Mouse (Mus musculus): ENCODE results near the gene Mark2. TPM values are rescaled to one million over a fixed set of nuclear protein-coding genes. Genes with fewer than 3 reads are reported as not detected.

Mark2 gene
- polyA plus RNA-seq, 1 experiment from 2014 or later: 61.2 TPM

DNA sequence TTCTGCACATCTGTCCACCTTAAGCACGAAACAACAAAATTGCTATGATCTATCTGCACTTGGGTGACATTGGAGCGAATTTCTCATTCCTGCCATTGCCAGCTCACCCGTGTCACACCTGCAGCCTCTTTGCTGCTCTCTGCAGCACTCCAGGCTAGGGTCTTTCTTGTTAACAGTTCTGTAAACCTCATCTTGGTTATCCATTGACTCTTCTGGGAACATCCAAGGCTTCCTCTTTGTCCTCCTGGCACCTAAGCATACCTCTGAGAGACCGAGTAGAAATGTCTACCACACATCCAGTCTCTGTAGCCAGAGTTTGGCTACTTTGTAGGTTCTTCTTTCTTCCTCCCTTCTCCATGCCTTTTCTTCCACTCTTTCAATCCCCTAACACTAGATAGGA lies 45.7 kb downstream of the Mark2 start:
- 89% methylated on average over 4 of the region's 4 CpGs for WGBS
- no peak for DNase-seq (ENCODE audit: low spot score)
- H3K36me3 ChIP-seq (ENCODE audit: control insufficient read depth, insufficient read depth, low read length): no peaks in the 10 kb centered on the region

GRCm38 (mm10) chr19:7295071-7295658 lies 46.5 kb downstream of the Mark2 start:
- no peak overlapping the region for H3K9ac ChIP-seq (ENCODE audit: low read length)
- no peak overlapping the region for H3K27ac ChIP-seq (ENCODE audit: low read depth, low read length)
- no peaks in the 10 kb centered on the region for H3K36me3 ChIP-seq (ENCODE audit: control insufficient read depth, insufficient read depth, low read length)
- H3K4me2 ChIP-seq (ENCODE audit: low read depth, low read length, severe bottlenecking): no peak overlapping the region
- H3K4me1 ChIP-seq (replicated peaks; ENCODE audit: control insufficient read depth, insufficient read depth, low read length): 0 out of 2 replicates have a peak, but pooled peaks cover 4% of the 10 kb centered on the region
- H3K4me3 ChIP-seq (ENCODE audit: low read depth, low read length): no peak overlapping the region
- H3K27me3 ChIP-seq (ENCODE audit: control insufficient read depth, insufficient read depth, low read length): no peaks in the 10 kb centered on the region
- ATAC-seq (replicated peaks; ENCODE audit: low FRiP score) (no peak), DNase-seq (ENCODE audit: low spot score) (no peak)
- WGBS: 75% methylated on average over 15 of the region's 15 CpGs
- no peaks in the 10 kb centered on the region for H3K9me3 ChIP-seq (ENCODE audit: control insufficient read depth, low read length)

More for the DNA sequence above, 45.7 kb downstream of the Mark2 start:
- no peak for ATAC-seq (replicated peaks; ENCODE audit: low FRiP score)
- Histone ChIP-seq H3K4me2 (ENCODE audit: low read depth, low read length, severe bottlenecking) (no peak overlapping the region), H3K9ac (ENCODE audit: low read length) (no peak overlapping the region), H3K4me3 (ENCODE audit: low read depth, low read length) (no peak overlapping the region), H3K4me1 (replicated peaks; ENCODE audit: control insufficient read depth, insufficient read depth, low read length) (0 out of 2 replicates have a peak, but pooled peaks cover 4% of the 10 kb centered on the region), H3K27me3 (ENCODE audit: control insufficient read depth, insufficient read depth, low read length) (no peaks in the 10 kb centered on the region), H3K27ac (ENCODE audit: low read depth, low read length) (no peak overlapping the region), H3K9me3 (ENCODE audit: control insufficient read depth, low read length) (no peaks in the 10 kb centered on the region)

DNA sequence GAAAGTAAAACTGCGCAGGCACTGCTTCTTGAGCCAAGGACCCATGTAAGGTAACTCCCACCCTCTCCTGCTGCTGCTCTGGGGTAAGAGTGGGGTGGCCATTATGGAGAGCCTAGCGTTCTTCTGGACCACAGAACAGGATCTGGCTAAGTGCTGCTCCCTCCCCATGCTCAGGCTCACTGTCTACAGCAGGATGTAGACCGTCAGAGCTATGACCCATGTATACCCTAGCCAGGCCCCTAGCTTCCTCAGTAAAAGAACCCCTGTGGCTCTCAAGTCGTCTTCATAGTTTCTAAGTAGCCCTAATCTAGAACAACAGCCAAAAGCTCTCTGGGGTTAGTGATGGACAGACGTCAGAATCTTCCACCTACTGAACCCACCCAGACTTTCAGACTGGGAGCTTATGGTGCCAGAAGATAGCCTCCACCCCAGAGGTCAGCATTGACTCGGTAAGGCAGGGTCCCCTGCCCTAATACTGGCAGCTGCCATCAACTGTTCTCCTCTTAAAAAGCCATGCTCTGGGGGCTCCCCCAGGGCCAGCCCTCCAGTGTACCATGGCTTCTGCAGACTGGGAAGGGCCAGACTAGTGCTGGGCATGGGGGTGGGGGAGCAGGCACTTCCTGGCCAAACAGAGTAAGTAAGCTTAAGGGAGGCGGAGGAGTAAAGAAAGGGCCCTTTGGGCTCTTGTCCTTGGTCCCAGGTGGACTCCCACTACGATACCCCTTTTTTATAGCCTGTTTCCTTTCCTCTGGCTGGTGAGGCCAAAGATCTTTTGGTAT lies 47.4 kb downstream of the Mark2 start:
- no peak overlapping the region for H3K9ac ChIP-seq (ENCODE audit: low read length)
- H3K36me3 ChIP-seq (ENCODE audit: control insufficient read depth, insufficient read depth, low read length): no peaks in the 10 kb centered on the region; the same call in 1 of the 2 replicates
- WGBS: 76% methylated on average over 8 of the region's 8 CpGs
- no peak overlapping the region for H3K4me2 ChIP-seq (ENCODE audit: low read depth, low read length, severe bottlenecking)
- H3K4me3 ChIP-seq (ENCODE audit: low read depth, low read length): no peak overlapping the region
- ATAC-seq (replicated peaks; ENCODE audit: low FRiP score) (no peak), DNase-seq (ENCODE audit: low spot score) (no peak)
- no peak overlapping the region for H3K27ac ChIP-seq (ENCODE audit: low read depth, low read length)
- H3K9me3 ChIP-seq (ENCODE audit: control insufficient read depth, low read length): no peaks in the 10 kb centered on the region
- no peaks in the 10 kb centered on the region for H3K27me3 ChIP-seq (ENCODE audit: control insufficient read depth, insufficient read depth, low read length)
- H3K4me1 ChIP-seq (replicated peaks; ENCODE audit: control insufficient read depth, insufficient read depth, low read length): 0 out of 2 replicates have a peak, but pooled peaks cover 4% of the 10 kb centered on the region

DNA sequence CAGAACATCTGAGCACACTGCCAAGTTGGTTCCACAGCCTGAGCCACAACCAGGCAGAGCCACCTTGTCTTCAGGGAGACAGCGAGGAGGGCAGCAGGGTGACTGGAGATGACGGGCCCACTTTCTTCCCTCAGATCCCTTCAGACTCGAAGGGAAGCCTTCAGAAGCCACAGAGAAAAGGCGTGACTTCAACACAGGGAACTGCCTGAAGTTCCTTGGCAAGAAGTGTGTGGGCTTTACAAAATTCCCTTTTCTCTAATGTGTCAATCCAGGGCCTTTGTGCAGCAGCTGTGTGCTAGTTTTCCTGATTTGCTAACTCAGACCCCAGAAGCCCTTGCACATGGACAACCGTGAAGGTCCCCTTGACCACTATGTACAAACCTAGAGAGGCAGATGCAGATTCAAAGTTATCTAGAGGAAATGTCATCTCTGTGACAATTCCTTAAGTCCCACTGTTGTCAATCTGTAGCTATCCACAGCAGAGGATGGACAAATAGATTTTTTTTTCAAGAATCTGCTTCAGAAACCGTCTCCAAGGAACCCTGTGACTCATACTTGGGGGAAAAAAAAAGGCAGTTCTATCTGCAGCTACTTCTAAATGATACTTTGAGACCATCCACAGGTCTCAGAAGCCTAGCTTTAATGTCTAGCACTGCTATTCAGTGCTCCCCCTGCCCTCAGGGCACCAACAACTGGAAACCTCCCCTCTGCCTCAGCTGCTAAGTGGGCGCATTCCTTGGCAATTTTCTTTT lies 49.5 kb downstream of the Mark2 start:
- Histone ChIP-seq H3K4me2 (ENCODE audit: low read depth, low read length, severe bottlenecking) (no peak overlapping the region), H3K4me1 (replicated peaks; ENCODE audit: control insufficient read depth, insufficient read depth, low read length) (0 out of 2 replicates have a peak, but pooled peaks cover 4% of the 10 kb centered on the region), H3K9me3 (ENCODE audit: control insufficient read depth, low read length) (no peaks in the 10 kb centered on the region), H3K4me3 (ENCODE audit: low read depth, low read length) (no peak overlapping the region), H3K27me3 (ENCODE audit: control insufficient read depth, insufficient read depth, low read length) (no peaks in the 10 kb centered on the region), H3K36me3 (ENCODE audit: control insufficient read depth, insufficient read depth, low read length) (no peaks in the 10 kb centered on the region; the same call in 1 of the 2 replicates), H3K9ac (ENCODE audit: low read length) (no peak overlapping the region), H3K27ac (ENCODE audit: low read depth, low read length) (no peak overlapping the region)
- 91% methylated on average over 7 of the region's 7 CpGs for WGBS
- DNase-seq (ENCODE audit: low spot score) (no peak), ATAC-seq (replicated peaks; ENCODE audit: low FRiP score) (no peak)

DNA sequence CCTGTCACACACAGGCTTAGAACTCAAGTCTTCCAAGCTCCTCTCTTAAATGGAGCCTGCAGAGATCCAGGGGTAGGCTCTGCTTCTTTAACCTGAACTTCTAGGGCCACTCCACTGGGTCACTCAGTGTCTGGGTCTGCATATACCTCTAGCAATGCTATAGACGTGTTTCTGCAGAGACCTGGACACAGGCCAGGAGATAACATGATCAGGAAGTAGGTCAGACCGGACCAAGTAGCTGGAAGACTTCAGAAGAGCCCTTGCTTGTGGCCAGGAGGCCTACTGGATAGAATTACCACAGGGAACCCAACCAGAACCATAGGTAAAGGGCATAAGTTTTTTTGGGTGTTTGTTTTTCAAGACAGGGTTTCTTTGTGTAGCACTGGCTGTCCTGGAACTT lies 51.9 kb downstream of the Mark2 start:
- Histone ChIP-seq H3K27me3 (ENCODE audit: control insufficient read depth, insufficient read depth, low read length) (no peaks in the 10 kb centered on the region), H3K36me3 (ENCODE audit: control insufficient read depth, insufficient read depth, low read length) (peaks cover 4% of the 10 kb centered on the region; the same call in 1 of the 2 replicates), H3K4me3 (ENCODE audit: low read depth, low read length) (no peak overlapping the region), H3K27ac (ENCODE audit: low read depth, low read length) (no peak overlapping the region), H3K9me3 (ENCODE audit: control insufficient read depth, low read length) (no peaks in the 10 kb centered on the region), H3K9ac (ENCODE audit: low read length) (no peak overlapping the region), H3K4me1 (replicated peaks; ENCODE audit: control insufficient read depth, insufficient read depth, low read length) (0 out of 2 replicates have a peak, but pooled peaks cover 4% of the 10 kb centered on the region), H3K4me2 (ENCODE audit: low read depth, low read length, severe bottlenecking) (no peak overlapping the region)
- DNase-seq (ENCODE audit: low spot score) (no peak), ATAC-seq (replicated peaks; ENCODE audit: low FRiP score) (no peak)
- 83% methylated on average over 2 of the region's 2 CpGs for WGBS

- H3K4me1 ChIP-seq (replicated peaks; ENCODE audit: control insufficient read depth, insufficient read depth, low read length): 0 out of 2 replicates have a peak, but pooled peaks cover 1% of the 10 kb centered on the region
- no peak for ATAC-seq (replicated peaks; ENCODE audit: low FRiP score)
- 89% methylated on average over 3 of the region's 3 CpGs for WGBS
- no peaks in the 10 kb centered on the region for H3K27me3 ChIP-seq (ENCODE audit: control insufficient read depth, insufficient read depth, low read length)
- H3K4me2 ChIP-seq (ENCODE audit: low read depth, low read length, severe bottlenecking): no peak overlapping the region
- H3K9me3 ChIP-seq (ENCODE audit: control insufficient read depth, low read length): no peaks in the 10 kb centered on the region
- H3K9ac ChIP-seq (ENCODE audit: low read length): no peak overlapping the region
- no peak overlapping the region for H3K4me3 ChIP-seq (ENCODE audit: low read depth, low read length)
- H3K27ac ChIP-seq (ENCODE audit: low read depth, low read length): no peak overlapping the region
- peaks cover 9% of the 10 kb centered on the region; the same call in 1 of the 2 replicates for H3K36me3 ChIP-seq (ENCODE audit: control insufficient read depth, insufficient read depth, low read length)
- no peak for DNase-seq (ENCODE audit: low spot score)
Measured at GRCm38 (mm10) chr19:7288288-7288687, 53.4 kb downstream of the Mark2 start.

GRCm38 (mm10) chr19:7286563-7287315 lies 54.9 kb downstream of the Mark2 start:
- DNase-seq (ENCODE audit: low spot score): no peak
- no peak overlapping the region for H3K9ac ChIP-seq (ENCODE audit: low read length)
- peaks cover 11% of the 10 kb centered on the region; the same call in 1 of the 2 replicates for H3K36me3 ChIP-seq (ENCODE audit: control insufficient read depth, insufficient read depth, low read length)
- WGBS: 92% methylated on average over 12 of the region's 12 CpGs
- H3K9me3 ChIP-seq (ENCODE audit: control insufficient read depth, low read length): no peaks in the 10 kb centered on the region
- H3K4me3 ChIP-seq (ENCODE audit: low read depth, low read length): no peak overlapping the region
- H3K27ac ChIP-seq (ENCODE audit: low read depth, low read length): no peak overlapping the region
- H3K4me2 ChIP-seq (ENCODE audit: low read depth, low read length, severe bottlenecking): no peak overlapping the region
- H3K27me3 ChIP-seq (ENCODE audit: control insufficient read depth, insufficient read depth, low read length): no peaks in the 10 kb centered on the region
- ATAC-seq (replicated peaks; ENCODE audit: low FRiP score): no peak
- no peaks in the 10 kb centered on the region for H3K4me1 ChIP-seq (replicated peaks; ENCODE audit: control insufficient read depth, insufficient read depth, low read length)
